Mouse (Mus musculus) neural tube, embryonic 10.5 days (tissue): Measurements from ENCODE around the gene Aph1a.
A peak's percentile ranks its signal among the peaks of the same experiment; 100 is the strongest.
"Not testable (repeated sequence)": the region's sequence is repeated elsewhere in the genome, so short reads cannot be mapped to it uniquely, and the experiment has no call there.

Experiments
- DNase-seq: peaks from one replicate; pipeline ENCODE4 v3.0.0-alpha.2; 2017; ENCODE audit warnings: low spot score; ENCODE audit errors: extremely low spot score

Gene Aph1a

DNA sequence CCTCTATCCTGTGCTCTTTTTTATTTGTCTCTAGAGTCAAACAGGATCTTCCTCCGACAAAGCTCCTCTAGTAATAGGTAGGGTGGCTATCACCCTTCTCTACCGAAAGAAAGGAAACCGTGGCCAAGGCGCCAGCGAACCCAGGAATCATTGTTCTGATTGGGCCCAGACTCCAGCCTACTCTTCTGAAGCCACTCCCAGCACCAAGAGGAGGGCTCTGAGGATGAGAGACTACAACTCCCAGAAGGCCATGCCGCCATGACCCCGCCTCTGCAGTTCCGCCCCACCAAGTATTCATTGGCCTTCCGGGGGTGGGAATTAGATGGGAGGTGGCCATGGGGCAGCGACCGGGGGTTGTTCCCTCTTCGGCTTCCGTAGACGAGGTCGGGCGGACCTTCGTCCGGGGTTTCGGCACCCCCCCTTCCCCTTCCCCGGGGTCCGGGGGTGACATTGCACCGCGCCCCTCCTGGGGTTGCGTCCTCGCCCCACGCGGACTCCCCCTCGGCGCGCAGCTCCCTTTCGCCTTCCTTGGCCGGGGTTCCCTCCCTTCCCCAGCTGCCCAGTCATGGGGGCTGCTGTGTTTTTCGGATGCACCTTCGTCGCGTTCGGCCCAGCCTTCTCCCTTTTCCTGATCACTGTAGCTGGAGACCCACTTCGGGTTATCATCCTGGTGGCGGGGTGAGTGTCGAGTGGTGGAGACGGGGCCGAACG lies at the start of gene Aph1a:
Gene Aph1a, plus strand, starts transcription at position 364 of the 711 bp plus-strand sequence.
- peak; percentile 87 for DNase-seq

DNA sequence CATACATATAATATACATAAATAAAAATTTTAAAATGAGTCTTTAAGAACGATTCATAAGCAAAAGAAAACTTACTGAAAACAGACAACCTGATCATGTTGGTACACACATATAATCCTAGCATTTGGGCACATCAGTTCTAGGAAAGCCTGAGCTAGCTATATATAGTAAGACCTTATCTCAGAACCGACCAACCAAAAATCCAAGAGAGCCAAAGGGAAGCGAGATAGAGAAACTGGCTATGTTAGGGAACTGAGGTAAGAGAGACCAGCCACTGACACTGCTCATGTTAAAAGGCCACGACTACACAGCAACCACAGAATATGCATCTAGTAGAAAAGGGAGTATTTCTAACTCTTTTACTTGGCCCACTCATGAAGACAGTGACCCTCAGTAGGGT lies 43.2 kb upstream of the Aph1a start:
- DNase-seq: no peak

DNA sequence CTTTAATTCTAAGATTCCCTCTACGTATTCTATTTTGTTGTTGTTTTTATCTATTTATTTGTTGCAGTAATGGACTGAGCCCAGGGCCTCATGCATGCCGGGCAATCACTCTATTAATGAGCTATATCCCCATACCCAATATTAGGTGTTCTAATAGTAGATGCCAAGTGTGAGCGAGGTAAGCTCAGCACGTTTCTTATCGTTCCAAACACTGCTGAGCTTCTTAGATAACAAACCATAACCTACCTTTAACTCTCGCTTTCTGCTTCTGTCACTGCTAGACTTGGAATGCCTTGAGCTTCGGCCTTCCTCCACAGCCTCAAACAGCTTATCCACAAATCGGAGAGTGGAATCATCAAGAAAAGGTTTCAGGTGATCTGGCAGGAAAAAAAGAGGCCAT lies 42.5 kb upstream of the Aph1a start:
- DNase-seq: no peak

DNA sequence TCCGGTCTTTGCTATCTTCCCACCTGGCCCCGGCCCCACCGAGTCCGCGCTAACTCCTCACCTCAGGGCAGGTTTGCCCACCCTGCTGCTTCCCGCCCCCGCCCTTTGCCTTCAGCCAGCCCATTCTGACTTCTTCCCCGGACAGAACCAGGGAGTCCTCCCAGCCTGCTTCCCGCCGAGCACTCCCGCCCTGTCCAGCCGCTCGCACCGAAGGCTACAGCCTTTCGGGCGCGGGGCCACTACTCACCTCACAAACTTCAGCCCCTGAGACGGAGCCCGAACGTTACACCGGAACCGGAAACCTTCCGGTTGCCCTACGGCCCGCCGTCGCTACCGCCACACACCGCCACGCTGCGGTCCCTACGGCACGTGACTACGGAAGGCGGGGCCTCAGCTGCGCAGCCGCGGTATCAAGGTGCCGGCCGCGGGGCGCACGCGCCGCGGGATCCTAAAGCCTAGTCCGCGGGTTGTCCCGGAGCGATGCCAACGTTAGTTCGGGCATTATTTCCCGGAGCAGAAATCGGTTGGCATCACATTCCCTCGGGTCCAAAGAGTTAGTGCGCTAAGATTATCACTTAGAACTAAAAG lies 38.2 kb upstream of the Aph1a start, which contains the start of gene Prpf3:
Gene Prpf3, minus strand, starts transcription at position 384 of the 588 bp plus-strand sequence.
- peak; percentile 90 for DNase-seq

DNA sequence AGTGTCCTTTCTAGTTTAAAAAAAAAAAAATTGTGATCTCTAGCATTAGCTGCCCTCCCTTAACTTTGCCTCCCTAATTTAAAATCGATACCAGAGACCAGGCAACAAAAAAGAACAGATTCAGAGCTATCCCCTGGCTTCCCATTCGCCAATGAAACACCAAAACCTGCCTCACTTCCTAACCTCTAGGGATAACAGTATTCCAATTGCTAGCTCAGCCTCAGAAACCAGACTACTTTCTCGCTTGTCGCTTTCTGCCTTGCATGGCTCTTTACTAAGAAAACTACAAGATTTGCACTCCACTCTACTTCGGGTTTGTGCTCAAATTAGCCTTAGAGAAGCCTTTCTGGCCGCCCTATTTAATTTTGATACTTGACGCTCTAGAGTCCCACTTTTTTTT lies 37.7 kb upstream of the Aph1a start:
- DNase-seq: no peak

DNA sequence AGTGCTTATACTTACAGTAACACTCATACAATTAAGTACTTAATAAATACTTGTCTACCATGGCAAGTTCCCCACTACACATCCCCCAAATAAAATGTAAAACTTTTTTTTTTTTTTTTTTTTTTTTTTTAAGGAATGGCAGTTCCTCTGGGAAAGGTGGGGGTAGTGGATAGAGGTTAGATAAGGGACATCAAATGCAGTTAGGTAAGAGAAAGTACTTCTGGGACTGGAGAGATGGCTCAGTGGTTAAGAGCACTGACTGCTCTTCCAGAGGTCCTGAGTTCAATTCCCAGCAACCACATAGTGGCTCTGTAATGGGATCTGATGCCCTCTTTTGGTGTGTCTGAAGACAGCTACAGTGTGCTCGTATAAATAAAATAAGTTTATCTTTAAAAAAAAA lies 36.7 kb upstream of the Aph1a start:
- not testable (repeated sequence) for DNase-seq

DNA sequence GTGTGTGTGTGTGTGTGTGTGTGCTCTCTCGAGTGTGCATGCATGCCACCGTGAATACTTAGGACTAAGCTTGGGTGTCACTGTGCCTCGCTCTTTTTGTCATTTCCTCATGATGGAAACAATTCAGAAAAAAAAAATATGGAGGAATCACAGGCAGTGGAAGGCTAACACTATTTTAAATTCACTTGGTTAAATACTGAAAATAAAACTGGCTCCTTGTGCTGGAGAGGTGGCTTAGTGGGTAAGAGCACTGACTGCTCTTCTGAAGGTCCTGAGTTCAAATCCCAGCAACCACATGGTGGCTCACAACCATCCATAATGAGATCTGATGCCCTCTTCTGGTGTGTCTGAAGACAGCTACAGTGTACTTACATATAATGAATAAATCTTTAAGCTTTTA lies 35.5 kb upstream of the Aph1a start:
- DNase-seq: not testable (repeated sequence)

DNA sequence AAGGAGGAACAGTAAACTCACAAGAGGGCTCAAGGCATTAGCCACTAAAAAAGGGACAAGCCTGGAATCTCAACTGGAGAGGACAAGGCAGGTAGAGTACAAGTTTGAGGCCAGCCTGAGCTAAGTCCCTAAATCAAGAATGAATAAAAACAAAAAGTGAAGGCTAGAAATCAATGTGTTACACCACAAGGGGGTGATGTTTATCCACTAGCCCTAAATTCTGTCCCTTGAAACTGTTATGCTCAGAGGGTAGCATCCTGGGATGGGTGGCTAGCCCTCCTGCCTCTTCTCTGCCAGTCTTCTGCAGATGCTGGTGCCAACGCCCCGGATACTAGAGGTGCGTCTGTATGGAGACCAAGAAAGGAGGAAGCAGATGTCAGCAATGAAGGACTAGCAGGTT lies 33.4 kb upstream of the Aph1a start:
- DNase-seq: no peak

DNA sequence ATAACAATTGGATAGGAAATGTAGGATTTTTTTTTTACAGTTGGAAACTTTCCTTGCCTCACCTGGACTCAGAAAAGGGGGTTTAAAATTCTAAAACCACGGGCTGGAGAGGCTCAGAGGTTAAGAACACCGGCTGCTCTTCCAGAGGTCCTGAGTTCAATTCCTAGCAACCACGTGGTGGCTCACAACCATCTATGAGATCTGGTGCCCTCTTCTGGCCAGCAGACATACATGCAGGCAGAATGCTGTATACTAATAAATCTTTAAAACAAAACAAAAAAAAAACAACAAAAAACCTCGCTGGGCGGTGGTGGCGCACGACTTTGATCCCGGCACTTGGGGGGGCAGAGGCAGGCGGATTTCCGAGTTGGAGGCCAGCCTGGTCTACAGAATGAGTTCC lies 32.6 kb upstream of the Aph1a start:
- DNase-seq: no peak

DNA sequence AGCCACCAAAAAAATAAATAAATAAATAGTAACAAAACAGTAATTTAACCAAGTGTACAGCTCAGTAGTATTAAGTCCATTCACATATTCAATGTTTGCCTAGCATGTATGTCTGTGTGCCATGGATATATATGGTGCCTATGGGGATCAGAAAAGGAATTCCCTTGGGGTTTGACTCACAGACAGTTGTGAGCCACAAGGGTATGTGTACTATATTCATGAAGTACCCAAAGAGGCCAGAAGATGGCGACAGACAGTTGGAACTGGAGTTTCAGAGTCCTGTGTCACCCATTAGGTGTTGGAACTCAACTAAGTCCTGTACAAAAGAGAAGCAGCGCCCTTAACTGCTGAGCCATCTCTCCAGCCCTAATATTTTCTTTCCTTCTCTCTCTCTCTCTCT lies 32.0 kb upstream of the Aph1a start:
- peak; percentile 51 for DNase-seq

DNA sequence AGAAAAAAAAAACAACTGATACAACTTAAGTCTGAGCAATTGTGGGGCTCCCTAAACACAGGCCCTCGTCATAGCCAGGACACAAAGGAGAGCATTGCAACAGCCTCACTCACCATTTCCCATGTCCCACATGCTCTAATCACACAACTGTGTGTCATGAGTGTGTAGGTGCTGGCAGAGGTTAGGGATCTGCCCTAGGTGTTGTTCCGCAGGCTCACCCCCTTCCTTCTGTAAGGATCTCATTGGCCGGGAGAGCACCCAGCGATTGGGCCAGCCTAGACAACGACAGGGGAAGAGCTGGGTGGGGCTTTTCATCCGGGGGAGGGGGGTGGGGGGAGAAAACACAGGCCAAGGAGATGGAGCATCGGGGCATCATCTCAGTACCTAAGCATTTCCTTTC lies 30.2 kb upstream of the Aph1a start:
- DNase-seq: no peak

DNA sequence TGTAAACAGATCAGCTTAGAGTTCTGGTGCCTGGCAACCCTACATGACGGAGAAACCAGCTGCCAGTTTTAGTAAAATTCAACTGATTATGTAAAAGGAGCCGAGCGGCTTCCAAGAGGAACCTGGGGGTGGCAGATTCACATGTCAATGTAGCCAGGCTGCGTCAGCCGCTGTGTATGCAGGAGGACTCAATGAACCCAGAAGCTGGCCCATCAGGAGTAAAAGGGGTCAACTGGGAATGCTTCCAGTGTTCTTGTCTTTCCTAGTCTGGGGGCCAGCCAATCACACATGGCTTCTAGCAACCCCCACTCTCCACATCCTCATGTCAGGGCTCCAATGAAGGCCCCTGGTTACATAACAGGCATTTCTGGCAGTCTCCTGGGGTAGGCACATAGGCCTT lies 28.7 kb upstream of the Aph1a start:
- no peak for DNase-seq

DNA sequence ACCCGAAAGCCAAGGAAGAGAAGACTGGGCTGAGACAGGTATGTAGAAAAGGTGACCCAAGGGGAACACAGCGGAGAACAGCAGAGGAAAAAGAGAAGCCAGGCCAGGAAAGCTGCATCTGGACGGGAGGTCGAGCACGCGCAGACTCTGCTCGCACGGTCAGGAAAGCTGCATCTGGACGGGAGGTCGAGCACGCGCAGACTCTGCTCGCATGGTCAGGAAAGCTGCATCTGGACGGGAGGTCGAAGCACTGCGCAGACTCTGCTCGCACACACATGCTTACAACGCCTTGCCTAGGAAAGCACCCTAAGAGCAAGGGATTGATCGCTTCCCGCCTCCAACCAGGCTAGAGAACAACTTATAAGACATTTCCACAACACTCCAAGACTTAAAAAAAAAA lies 28.2 kb upstream of the Aph1a start:
- DNase-seq: no peak

DNA sequence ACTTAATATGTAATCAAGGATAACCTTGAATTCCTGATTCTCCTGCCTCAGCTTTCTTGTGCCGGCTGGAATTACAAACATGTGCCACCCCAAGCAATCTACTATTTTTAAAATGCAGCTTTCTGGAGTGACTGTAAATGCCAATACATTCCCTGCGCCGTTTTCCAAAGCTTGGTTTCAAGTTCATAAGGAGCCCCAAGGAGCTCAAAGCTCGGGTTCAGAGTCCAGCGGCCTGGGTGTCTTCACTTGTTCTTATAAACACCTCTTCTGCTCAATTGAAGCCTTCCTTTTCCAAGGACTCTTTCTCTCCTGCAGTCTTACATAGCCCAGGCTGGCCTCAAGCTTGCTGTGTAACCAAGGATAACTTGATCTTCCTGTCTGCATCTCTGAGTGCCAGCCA lies 27.7 kb upstream of the Aph1a start:
- no peak for DNase-seq

DNA sequence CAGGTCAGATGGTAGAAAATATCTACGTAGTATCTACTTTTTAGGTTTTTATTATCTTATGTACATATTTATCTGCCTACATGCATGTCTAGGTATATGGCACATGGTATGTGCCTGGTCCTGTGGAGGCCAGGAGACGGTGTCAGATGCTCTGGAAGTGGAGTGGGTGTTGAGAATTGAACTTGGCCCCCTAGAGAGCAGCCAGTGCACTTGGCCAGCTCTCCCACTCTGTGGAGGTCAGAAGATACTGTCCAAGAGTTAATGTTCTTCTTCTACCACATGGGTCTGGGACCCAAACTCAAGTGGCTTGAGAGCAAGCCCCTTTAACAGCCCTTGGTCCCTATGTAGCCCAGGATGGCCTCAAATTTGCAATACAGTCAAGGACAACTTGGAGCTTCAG lies 26.4 kb upstream of the Aph1a start:
- DNase-seq: no peak

DNA sequence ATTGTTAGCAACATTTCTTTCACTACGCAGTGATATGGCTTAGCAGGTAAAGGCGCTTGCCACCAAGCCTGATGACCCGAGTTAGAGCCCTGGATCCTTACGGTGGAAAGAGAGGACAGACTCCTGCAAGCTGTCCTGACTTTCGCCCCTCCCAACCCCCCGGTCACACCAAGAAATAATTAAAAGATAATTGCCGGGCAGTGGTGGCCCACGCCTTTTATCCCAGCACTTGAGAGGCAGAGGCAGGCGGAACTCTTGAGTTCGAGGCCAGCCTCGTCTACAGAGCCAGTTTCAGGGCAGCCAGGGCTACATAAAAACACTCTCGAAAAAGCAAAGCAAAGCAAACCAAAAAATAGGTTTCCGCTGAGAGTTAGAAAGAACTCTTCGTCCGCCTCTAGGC lies 22.8 kb upstream of the Aph1a start:
- no peak for DNase-seq

DNA sequence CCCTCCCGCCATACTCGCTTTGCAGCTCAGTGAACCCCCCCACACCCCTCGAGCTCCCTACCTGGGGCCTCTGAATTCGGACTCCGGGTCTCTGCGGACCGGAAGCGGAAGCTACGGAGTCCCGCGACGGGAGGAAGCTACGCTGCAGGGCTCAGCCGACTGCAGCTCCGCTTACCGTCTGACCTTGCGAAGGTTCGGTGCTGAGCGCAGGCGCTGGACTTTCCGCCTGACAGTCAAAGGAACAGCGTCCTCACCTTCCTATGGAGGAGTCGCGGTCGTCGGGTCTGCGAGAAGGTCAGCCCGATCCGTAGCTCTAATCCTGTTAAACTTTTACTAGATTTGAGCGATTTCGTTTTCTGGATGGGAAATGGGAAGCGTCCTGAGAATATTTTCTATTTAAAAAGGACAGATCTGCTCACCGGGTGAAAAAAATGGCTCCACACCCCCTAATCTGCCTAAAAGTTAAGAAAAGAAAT lies 22.3 kb upstream of the Aph1a start, which contains the start of gene Mrps21:
Gene Mrps21, minus strand, starts transcription at position 128 of the 476 bp plus-strand sequence.
- peak; percentile 83 for DNase-seq

DNA sequence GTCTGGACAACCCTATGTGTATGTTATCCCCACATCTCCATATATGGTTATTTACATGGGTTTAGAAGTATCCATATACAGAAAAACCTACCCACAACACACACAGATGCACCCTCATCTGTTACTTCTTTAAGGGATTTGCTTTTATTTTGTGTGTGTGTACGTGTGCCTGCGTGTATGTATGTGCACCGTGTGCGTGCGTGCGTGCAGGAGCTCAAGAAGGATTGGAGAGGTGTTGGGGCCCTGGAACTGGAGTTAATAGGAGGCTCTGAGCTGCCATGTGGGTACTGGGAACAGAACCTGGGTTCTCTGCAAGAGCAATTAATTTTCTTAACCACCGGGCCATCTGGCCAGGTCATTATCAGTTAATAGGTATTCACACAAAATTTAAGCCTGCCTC lies 21.7 kb upstream of the Aph1a start:
- DNase-seq: no peak

DNA sequence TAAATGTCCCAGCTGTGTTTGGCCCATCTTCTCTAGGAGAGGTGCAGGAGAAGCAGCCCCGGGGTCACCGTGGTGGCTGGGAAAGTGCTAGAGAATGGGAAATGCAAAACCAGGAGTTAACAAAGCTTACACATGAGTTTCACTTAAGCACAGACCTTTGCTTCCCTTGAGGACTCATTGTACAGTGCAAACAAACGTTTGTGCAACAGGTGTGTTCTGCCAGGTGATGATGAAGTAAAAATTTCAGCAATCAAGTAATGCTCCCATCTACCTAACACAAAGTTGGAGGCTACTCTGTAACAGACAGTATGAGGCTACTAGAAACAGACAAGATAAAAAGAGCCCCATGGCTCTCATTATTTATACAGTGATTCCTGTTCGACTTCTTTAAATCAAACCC lies 14.7 kb upstream of the Aph1a start:
- no peak for DNase-seq

DNA sequence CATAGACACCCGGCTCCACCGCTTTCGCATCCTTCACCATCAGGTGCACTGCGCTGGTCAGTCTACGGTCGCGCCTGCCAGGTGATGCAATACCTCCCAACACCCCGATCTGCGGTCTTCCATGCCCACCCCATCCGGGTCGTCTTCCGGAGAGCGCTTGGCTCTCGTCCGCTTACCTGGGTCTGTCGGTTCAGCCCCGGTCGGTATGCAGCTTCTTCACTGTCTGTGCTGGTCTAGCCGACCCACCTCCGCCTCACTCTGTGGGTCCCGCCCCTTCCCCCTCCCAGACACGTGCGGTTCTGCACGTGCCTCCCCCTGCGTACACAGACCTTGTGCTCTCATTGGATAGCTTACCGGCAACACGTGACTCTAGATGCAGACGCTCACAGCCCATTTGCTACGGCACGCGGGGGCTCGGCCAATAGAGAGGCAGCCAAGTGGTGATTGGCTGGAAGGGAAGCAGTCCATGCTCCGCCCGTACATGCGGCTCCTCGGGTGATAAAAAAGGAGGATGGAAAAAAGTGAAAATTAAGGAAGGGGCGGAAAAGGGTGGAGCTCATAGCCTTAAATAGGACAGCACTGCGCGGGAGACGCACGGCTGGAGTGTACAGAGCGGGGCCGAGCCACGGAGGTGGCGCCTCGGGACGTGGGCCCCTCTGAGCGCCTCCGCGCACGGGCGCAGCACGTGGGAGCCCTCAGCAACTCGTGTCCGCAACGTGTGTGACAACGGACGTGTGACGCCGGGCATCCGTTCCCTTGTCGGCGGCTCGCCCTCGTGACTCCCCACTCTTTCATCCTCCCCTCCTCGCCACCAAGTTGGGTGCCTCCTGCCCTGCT lies 11.6 kb upstream of the Aph1a start, which contains the start of gene Ciart:
Gene Ciart, minus strand, starts transcription at position 273 of the 837 bp plus-strand sequence.
- DNase-seq: peak; percentile 94

DNA sequence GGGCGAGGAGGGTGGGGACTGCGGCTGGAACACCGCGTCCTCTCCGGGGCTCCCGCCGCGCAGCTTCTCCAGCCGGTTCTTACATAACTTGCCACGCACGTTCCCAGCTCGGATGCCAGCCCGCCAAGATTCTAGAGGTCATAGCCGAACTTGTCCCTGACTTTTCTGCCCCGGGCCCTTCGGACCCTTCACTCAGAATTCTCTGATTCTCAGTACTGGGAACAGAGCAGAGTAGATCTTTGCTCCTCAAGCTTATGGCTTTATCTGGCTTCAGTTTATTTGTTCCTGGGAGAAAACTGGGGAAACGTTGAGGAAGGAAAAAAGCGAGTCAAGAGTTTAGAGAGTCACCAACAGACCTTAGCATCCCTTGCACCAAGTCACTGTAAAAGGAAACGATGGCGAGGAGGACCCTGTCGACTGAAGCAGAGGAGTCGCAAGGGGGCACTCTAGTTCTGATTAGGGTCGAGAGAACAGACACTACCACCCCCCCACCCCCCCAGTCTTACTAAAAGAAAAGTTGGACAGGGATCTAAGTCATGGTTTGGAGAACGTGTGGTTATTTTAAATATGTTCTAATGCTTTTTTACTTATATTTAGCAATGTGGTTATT lies 10.8 kb upstream of the Aph1a start:
- peak; percentile 54 for DNase-seq

DNA sequence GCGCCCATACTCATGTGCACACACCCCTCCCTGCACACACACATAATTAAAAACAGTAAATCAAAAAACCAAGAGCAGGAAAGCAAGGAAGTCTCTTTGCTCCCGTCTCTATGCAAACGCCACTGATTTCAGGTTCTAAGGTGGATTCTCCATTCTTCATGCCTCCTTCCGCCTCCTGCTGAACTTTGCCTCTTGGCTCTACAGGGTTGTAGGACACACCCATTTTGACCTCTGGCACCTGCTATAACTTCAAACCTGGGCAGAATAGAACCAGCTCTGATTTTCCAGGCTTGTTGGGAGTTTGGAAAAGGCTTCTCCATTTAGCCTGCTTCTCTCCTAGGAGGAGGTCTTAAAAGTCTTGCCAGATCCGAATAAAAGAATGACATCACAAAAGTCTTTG lies 9.4 kb upstream of the Aph1a start:
- no peak for DNase-seq
